Mouse (Mus musculus): ENCODE measurements around the gene Gm20388.

- peak; percentile 14; the same call in 1 of the 2 replicates for TF ChIP-seq POLR2A (IDR thresholded peaks at IDR 0.05; ENCODE audit: borderline replicate concordance, control insufficient read depth, low read depth, low read length)
- no peak for TF ChIP-seq CTCF (IDR thresholded peaks at IDR 0.05; ENCODE audit: control insufficient read depth, insufficient read depth, low read length)
Observed at GRCm38 (mm10) chr8:122309272-122309671, 2398.6 kb downstream of the Gm20388 start.

Measured in bone marrow, adult 2 months (tissue).